Mouse (Mus musculus): ENCODE data around the gene Gm3453. TPM values are rescaled to one million over a fixed set of nuclear protein-coding genes. Genes with fewer than 3 reads are reported as not detected.

Gene Gm3453
- not detected for total RNA-seq (2023)

GRCm38 (mm10) chr14:5979037-5979436 lies at the start of gene Gm3453:
TSS of gene Gm3453 (minus strand) at chr14:5979137.

GRCm38 (mm10) chr14:5961635-5962034 lies 17.3 kb downstream of the Gm3453 start, which contains the start of gene Gm3248:
TSS of gene Gm3248 (minus strand) at chr14:5961745.

Other genes with a start within 250 kb of the Gm3453 start
- gene Gm3373, start 237.6 kb downstream of the Gm3453 start, total RNA-seq (2023) = not detected
- not detected for gene Gm3383, start 171.2 kb downstream of the Gm3453 start, total RNA-seq (2023)
- gene Gm3424, start 148.8 kb downstream of the Gm3453 start, total RNA-seq (2023) = not detected
- not detected for gene Gm8237, start 98.8 kb downstream of the Gm3453 start, total RNA-seq (2023)
- gene Gm3248, start 17.4 kb downstream of the Gm3453 start, total RNA-seq (2023) = not detected
- not detected for gene Gm6337, start 79.1 kb upstream of the Gm3453 start, total RNA-seq (2023)
- gene Gm8206, start 114.8 kb upstream of the Gm3453 start, total RNA-seq (2023) = not detected
- not detected for gene Gm3468, start 129.5 kb upstream of the Gm3453 start, total RNA-seq (2023)
- not detected for gene Gm3476, start 146.7 kb upstream of the Gm3453 start, total RNA-seq (2023)
- gene Gm21560, start 240.2 kb upstream of the Gm3453 start, total RNA-seq (2023) = not detected

Measured in B cell, adult 67 days (primary cell).